Mouse (Mus musculus) heart, adult 2 months (tissue): ENCODE measurements around the gene Slc35e3.

Experiments used
- CTCF ChIP-seq: fragments of 200-600 bp; IDR thresholded peaks from 2 replicates; pipeline ENCODE4 v1.8.1; 2022; ENCODE audit warnings: antibody characterized with exemption, mild to moderate bottlenecking, moderate library complexity
- EP300 ChIP-seq: fragments of 200-500 bp; IDR thresholded peaks from 2 replicates; pipeline ENCODE4 v1.6.1; 2011; ENCODE audit warnings: low read depth, low read length, control low read depth; ENCODE audit not compliant: insufficient read depth
- POLR2A ChIP-seq: fragments of 200-500 bp; IDR thresholded peaks from 2 replicates; pipeline ENCODE4 v1.6.1; 2011; ENCODE audit warnings: mild to moderate bottlenecking, low read depth, low read length, control low read depth; ENCODE audit not compliant: insufficient read depth

GRCm38 (mm10) chr10:117764598-117764997 lies 18.4 kb upstream of the Slc35e3 start:
- TF ChIP-seq CTCF (no peak), POLR2A (no peak), EP300 (no peak)
